Mouse (Mus musculus) lung, postnatal 14 days (tissue): Measurements from ENCODE around the gene Mag.

Experiments
- DNase-seq: peaks from one replicate; pipeline ENCODE4 v3.0.0; 2021

Mag gene

GRCm38 (mm10) chr7:30861464-30861863, 53.2 kb downstream of the Mag start, which contains the start of gene Ffar1:
Ffar1 (minus strand) TSS chr7:30861564.
- DNase-seq = no peak

- DNase-seq = peak; percentile 53
Observed at GRCm38 (mm10) chr7:30859635-30860402, 54.9 kb downstream of the Mag start.

GRCm38 (mm10) chr7:30859290-30859634, 55.4 kb downstream of the Mag start:
- DNase-seq = peak; percentile 76

- DNase-seq = no peak
Observed at GRCm38 (mm10) chr7:30857746-30858145, 56.9 kb downstream of the Mag start.

GRCm38 (mm10) chr7:30856078-30856477, 58.6 kb downstream of the Mag start, which contains the start of gene Ffar3:
Ffar3 (minus strand) TSS chr7:30856178.
- DNase-seq = no peak

- DNase-seq = no peak
Observed at GRCm38 (mm10) chr7:30851421-30851820, 63.3 kb downstream of the Mag start.
